Mouse (Mus musculus) layer of hippocampus, adult 9-11 months (tissue): ENCODE results near the gene Rplp0.

ENCODE experiments used
- DNase-seq: peaks from one replicate; pipeline ENCODE4 v3.0.0; 2022

Gene Rplp0

GRCm38 (mm10) chr5:115586166-115586565 lies 26.9 kb downstream of the Rplp0 start:
- DNase-seq = no peak

GRCm38 (mm10) chr5:115586780-115587179 lies 27.5 kb downstream of the Rplp0 start:
- DNase-seq = no peak

- no peak for DNase-seq
Observed at GRCm38 (mm10) chr5:115591028-115591427, 31.8 kb downstream of the Rplp0 start.

- no peak for DNase-seq
Observed at GRCm38 (mm10) chr5:115591506-115591905, 32.2 kb downstream of the Rplp0 start.

GRCm38 (mm10) chr5:115603561-115603960 lies 44.3 kb downstream of the Rplp0 start:
- no peak for DNase-seq

GRCm38 (mm10) chr5:115611566-115611965 lies 52.3 kb downstream of the Rplp0 start:
- no peak for DNase-seq
